ENCODE assay signal across 13 mouse cellular contexts in genomic region chr9:108575321-108576297, GRCm38 (mm10). TPM values are rescaled to one million over a fixed set of nuclear protein-coding genes. Genes with fewer than 3 reads are reported as not detected.
DNase-seq lines count a peak whose midpoint lies in the region; ATAC-seq lines count a peak whose summit lies in the region.
"Had no signal": no experiment of that assay in that cellular context is flagged by ENCODE, and none has a peak within 500 bp of the region (broad histone marks: within the 10 kb centered on the region; RNA-seq: fewer than 3 reads in every experiment).

No protein-coding gene starts in this region.

- no peaks in the 10 kb centered on the region for H3K27me3 ChIP-seq in heart, embryonic 13.5 days (replicated peaks)
- H3K27me3 ChIP-seq in hindbrain, embryonic 11.5 days (ENCODE audit: control insufficient read depth, insufficient read depth, low read length), result no peaks in the 10 kb centered on the region
- no peaks in the 10 kb centered on the region for H3K27me3 ChIP-seq in midbrain, embryonic 14.5 days (ENCODE audit: control insufficient read depth, insufficient read depth, low read length)
- H3K27me3 ChIP-seq: embryonic facial prominence, embryonic 15.5 days; limb, embryonic 15.5 days; lung, embryonic 15.5 days had no signal

- no peak overlapping the region for H3K4me2 ChIP-seq in heart, embryonic 13.5 days
- H3K4me2 ChIP-seq in hindbrain, embryonic 11.5 days (replicated peaks; ENCODE audit: low read depth, low read length), result peak overlapping the region; percentile 14
- peak overlapping the region; percentile 91 for H3K4me2 ChIP-seq in midbrain, embryonic 14.5 days (ENCODE audit: low read length)
- H3K4me2 ChIP-seq: embryonic facial prominence, embryonic 15.5 days had no signal

- no peaks in the 10 kb centered on the region for H3K9me3 ChIP-seq in heart, embryonic 13.5 days
- H3K9me3 ChIP-seq in hindbrain, embryonic 11.5 days (ENCODE audit: control insufficient read depth, low read length), result no peaks in the 10 kb centered on the region
- no peaks in the 10 kb centered on the region for H3K9me3 ChIP-seq in midbrain, embryonic 14.5 days (ENCODE audit: control insufficient read depth, low read length)
- H3K9me3 ChIP-seq: embryonic facial prominence, embryonic 15.5 days; limb, embryonic 15.5 days; lung, embryonic 15.5 days had no signal

- peak; percentile 35 for DNase-seq in cerebellum, adult 11 months
- no peak for DNase-seq in cerebellum, adult 18-20 months
- DNase-seq in heart, postnatal 25 days (ENCODE audit: low spot score), result no peak
- no peak for DNase-seq in hindbrain, embryonic 11.5 days (ENCODE audit: low spot score)
- DNase-seq in midbrain, embryonic 14.5 days, result no peak
- no peak for DNase-seq in urinary bladder, postnatal 36 days (ENCODE audit: low spot score in 2 of 2)
- no peak for DNase-seq in kidney, postnatal 36 days
- DNase-seq: kidney, adult 9 months; layer of hippocampus, adult 9-11 months had no signal

- peaks cover 69% of the 10 kb centered on the region for H3K36me3 ChIP-seq in heart, embryonic 13.5 days
- H3K36me3 ChIP-seq in hindbrain, embryonic 11.5 days (ENCODE audit: control insufficient read depth, insufficient read depth, low read length), result peaks cover 16% of the 10 kb centered on the region
- peaks cover 58% of the 10 kb centered on the region for H3K36me3 ChIP-seq in midbrain, embryonic 14.5 days (ENCODE audit: control insufficient read depth, insufficient read depth, low read length)

- H3K4me1 ChIP-seq in heart, embryonic 13.5 days, result peaks cover 60% of the 10 kb centered on the region
- H3K4me1 ChIP-seq in hindbrain, embryonic 11.5 days (replicated peaks; ENCODE audit: control insufficient read depth, insufficient read depth, low read length), result peaks cover 13% of the 10 kb centered on the region; the same call in 1 of the 2 replicates
- peaks cover 53% of the 10 kb centered on the region for H3K4me1 ChIP-seq in midbrain, embryonic 14.5 days (ENCODE audit: control insufficient read depth, insufficient read depth, low read length)

- no peak overlapping the region for H3K27ac ChIP-seq in heart, embryonic 13.5 days (replicated peaks)
- no peak overlapping the region for H3K27ac ChIP-seq in hindbrain, embryonic 11.5 days (ENCODE audit: low read depth, low read length)
- H3K27ac ChIP-seq in midbrain, embryonic 14.5 days (replicated peaks; ENCODE audit: low read depth, low read length), result no peak overlapping the region
- H3K27ac ChIP-seq: embryonic facial prominence, embryonic 15.5 days; limb, embryonic 15.5 days; lung, embryonic 15.5 days had no signal

- no peak for ATAC-seq in heart, embryonic 13.5 days (ENCODE audit: extremely low read depth, insufficient number of reproducible peaks, low FRiP score, low TSS enrichment)
- no peak for ATAC-seq in hindbrain, embryonic 11.5 days (ENCODE audit: low FRiP score)
- no peak for ATAC-seq in midbrain, embryonic 14.5 days (ENCODE audit: low FRiP score, low TSS enrichment)

- 0 out of 2 replicates have a peak overlapping the region, but pooled peaks have one; percentile 30 for H3K9ac ChIP-seq in heart, embryonic 13.5 days
- no peak overlapping the region for H3K9ac ChIP-seq in hindbrain, embryonic 11.5 days (ENCODE audit: low read depth, low read length)
- H3K9ac ChIP-seq in midbrain, embryonic 14.5 days (replicated peaks; ENCODE audit: low read length), result no peak overlapping the region; the same call in 1 of the 2 replicates
- H3K9ac ChIP-seq: embryonic facial prominence, embryonic 15.5 days; limb, embryonic 15.5 days had no signal

- H3K4me3 ChIP-seq in heart, embryonic 13.5 days, result no peak overlapping the region
- H3K4me3 ChIP-seq in hindbrain, embryonic 11.5 days (ENCODE audit: low read depth, low read length), result no peak overlapping the region; the same call in 1 of the 2 replicates
- peak overlapping the region; percentile 77; the same call in 1 of the 2 replicates for H3K4me3 ChIP-seq in midbrain, embryonic 14.5 days (replicated peaks; ENCODE audit: low read depth, low read length)
- H3K4me3 ChIP-seq: embryonic facial prominence, embryonic 15.5 days; limb, embryonic 15.5 days; lung, embryonic 15.5 days had no signal

- intact Hi-C loops in heart, postnatal 25 days (cut with DNase I), result no loop called here

- 82% methylated on average over 37 of the region's 37 CpGs for WGBS in heart, embryonic 13.5 days
- WGBS in hindbrain, embryonic 11.5 days, result 85% methylated on average over 37 of the region's 37 CpGs
- 91% methylated on average over 37 of the region's 37 CpGs for WGBS in midbrain, embryonic 14.5 days

RNA-seq across cellular contexts. Expression of gene Wdr6, which starts 2.9 kb away (rescaled TPM):
- 61.7 and 64.1 TPM in 2 replicates for polyA plus RNA-seq in heart, embryonic 13.5 days (2015; fragmentation: Nextera tagmentation; extraction: Ambion mirVana)
- 10 to 100 TPM; 14.3 to 16.1 TPM for total RNA-seq in heart, postnatal 25 days (2021)
- 114 and 124 TPM in 2 replicates for polyA plus RNA-seq in hindbrain, embryonic 11.5 days (2014; fragmentation: Nextera tagmentation; extraction: Ambion mirVana)
- 273 and 274 TPM in 2 replicates for polyA plus RNA-seq in midbrain, embryonic 14.5 days (2014; fragmentation: Nextera tagmentation; extraction: Ambion mirVana)

RNA-seq across cellular contexts. Expression of gene Dalrd3, which starts 5.9 kb away (rescaled TPM):
- 86.6 and 92.1 TPM in 2 replicates for polyA plus RNA-seq in heart, embryonic 13.5 days (2015; fragmentation: Nextera tagmentation; extraction: Ambion mirVana)
- 10 to 100 TPM; 21.0 to 21.3 TPM for total RNA-seq in heart, postnatal 25 days (2021)
- 175 and 177 TPM in 2 replicates for polyA plus RNA-seq in hindbrain, embryonic 11.5 days (2014; fragmentation: Nextera tagmentation; extraction: Ambion mirVana)
- polyA plus RNA-seq in midbrain, embryonic 14.5 days (2014; fragmentation: Nextera tagmentation; extraction: Ambion mirVana), result 263 and 271 TPM in 2 replicates

RNA-seq across cellular contexts. Expression of gene Ndufaf3, which starts 8.4 kb away (rescaled TPM):
- polyA plus RNA-seq in heart, embryonic 13.5 days (2015; fragmentation: Nextera tagmentation; extraction: Ambion mirVana), result 53.5 TPM in 2 replicates
- 10 to 100 TPM; 70.6 to 77.9 TPM for total RNA-seq in heart, postnatal 25 days (2021)
- 58.8 and 59.4 TPM in 2 replicates for polyA plus RNA-seq in hindbrain, embryonic 11.5 days (2014; fragmentation: Nextera tagmentation; extraction: Ambion mirVana)
- 76.7 and 86.2 TPM in 2 replicates for polyA plus RNA-seq in midbrain, embryonic 14.5 days (2014; fragmentation: Nextera tagmentation; extraction: Ambion mirVana)

RNA-seq across cellular contexts. Expression of gene Impdh2, which starts 15.5 kb away (rescaled TPM):
- polyA plus RNA-seq in heart, embryonic 13.5 days (2015; fragmentation: Nextera tagmentation; extraction: Ambion mirVana), result 99.5 and 107 TPM in 2 replicates
- total RNA-seq in heart, postnatal 25 days (2021), result 10 to 100 TPM; 47.5 to 47.6 TPM
- 163 and 169 TPM in 2 replicates for polyA plus RNA-seq in hindbrain, embryonic 11.5 days (2014; fragmentation: Nextera tagmentation; extraction: Ambion mirVana)
- polyA plus RNA-seq in midbrain, embryonic 14.5 days (2014; fragmentation: Nextera tagmentation; extraction: Ambion mirVana), result 99.3 and 107 TPM in 2 replicates

RNA-seq across cellular contexts. Expression of gene P4htm, which starts 21.9 kb away (rescaled TPM):
- polyA plus RNA-seq in heart, embryonic 13.5 days (2015; fragmentation: Nextera tagmentation; extraction: Ambion mirVana), result 19.5 and 20.0 TPM in 2 replicates
- total RNA-seq in heart, postnatal 25 days (2021), result 10 to 100 TPM; 14.5 to 18.5 TPM
- 6.7 and 8.6 TPM in 2 replicates for polyA plus RNA-seq in hindbrain, embryonic 11.5 days (2014; fragmentation: Nextera tagmentation; extraction: Ambion mirVana)
- 27.0 and 30.5 TPM in 2 replicates for polyA plus RNA-seq in midbrain, embryonic 14.5 days (2014; fragmentation: Nextera tagmentation; extraction: Ambion mirVana)
